Mouse (Mus musculus): ENCODE results near the gene Tmprss2.
A peak's percentile ranks its signal among the peaks of the same experiment; 100 is the strongest.

Gene Tmprss2

GRCm38 (mm10) chr16:97610939-97611338 is at the start of gene Tmprss2:
Gene Tmprss2 (minus strand): TSS chr16:97611195.
- DNase-seq (ENCODE audit: low spot score in 2 of 2): no peak

DNA sequence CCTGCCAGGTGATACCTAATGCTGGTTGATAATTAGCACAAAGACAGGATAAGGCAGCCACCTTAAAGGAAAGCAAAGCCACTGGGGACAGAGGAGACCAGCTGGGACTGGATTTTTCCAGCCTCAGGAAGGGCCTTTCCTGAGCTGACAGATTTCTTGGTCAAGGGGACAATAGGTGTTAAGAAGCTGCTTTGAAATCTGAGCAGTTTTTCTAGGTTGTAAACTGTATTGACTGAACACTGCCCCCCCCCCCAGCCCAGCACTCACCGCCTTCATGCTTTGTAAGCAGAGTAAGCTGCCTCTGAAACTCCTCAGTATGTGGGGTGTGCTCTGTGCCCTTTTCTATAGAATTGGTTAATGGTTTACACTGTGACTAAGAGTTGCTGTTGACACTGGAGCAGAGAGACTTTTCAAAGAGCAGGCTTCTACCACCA is 48.2 kb upstream of the Tmprss2 start:
- DNase-seq (ENCODE audit: low spot score in 2 of 2): no peak

- DNase-seq (ENCODE audit: low spot score in 2 of 2): no peak
Observed at GRCm38 (mm10) chr16:97658481-97658880, 47.5 kb upstream of the Tmprss2 start.

DNA sequence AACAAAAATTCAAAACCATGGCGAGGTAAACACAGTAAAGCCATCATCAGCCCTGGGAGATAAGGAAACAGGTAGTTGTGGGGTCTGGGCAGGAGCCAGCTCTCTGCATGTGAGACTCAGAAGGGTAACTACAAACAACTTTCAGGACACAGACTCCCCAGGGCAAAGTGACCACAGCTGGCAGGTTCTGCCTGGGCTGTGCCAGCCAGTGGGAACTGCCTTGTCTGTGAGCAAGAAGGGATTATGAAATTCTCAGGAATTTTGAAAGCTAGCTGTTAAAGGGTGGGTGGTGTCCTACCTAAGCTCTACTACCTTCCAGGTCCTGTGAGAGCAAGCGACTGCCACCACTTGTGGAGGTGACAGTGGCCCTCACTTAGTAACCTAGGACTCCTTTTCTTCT is 44.8 kb upstream of the Tmprss2 start:
- no peak for DNase-seq (ENCODE audit: low spot score in 2 of 2)

DNA sequence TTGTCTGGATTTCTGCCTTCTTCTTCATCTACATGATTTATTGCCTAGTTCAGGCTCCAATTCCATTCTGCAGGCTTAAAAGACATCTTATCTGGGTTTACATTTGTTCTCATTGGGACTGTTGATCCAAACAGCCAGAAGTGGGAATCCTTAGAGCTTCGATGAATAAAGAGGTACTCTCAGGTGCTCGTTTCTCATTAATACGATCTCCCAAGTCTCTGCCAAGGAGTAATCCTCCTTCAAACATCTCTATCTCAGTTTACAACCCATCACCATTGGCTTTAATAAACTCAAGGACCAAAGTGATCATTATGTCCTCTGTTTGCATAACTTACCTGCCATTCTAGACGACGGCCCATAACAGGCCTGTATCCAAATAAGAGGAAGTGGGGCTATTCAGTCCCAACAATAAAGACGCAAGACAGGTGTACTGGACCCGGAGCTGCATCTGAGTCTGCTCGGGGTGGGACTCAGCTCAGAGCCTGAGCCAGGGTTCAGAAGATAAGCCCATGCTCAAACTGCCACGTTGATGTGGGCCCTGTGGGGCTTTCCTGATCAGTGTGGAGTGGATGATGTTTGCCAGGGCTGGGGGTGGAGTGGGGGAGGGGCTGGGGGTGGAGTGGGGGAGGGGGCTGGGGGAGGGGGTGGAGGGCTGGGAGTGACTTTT is 38.7 kb upstream of the Tmprss2 start:
- DNase-seq (ENCODE audit: low spot score in 2 of 2): no peak

- DNase-seq (ENCODE audit: low spot score in 2 of 2): no peak
Observed at GRCm38 (mm10) chr16:97644681-97645080, 33.7 kb upstream of the Tmprss2 start.

DNA sequence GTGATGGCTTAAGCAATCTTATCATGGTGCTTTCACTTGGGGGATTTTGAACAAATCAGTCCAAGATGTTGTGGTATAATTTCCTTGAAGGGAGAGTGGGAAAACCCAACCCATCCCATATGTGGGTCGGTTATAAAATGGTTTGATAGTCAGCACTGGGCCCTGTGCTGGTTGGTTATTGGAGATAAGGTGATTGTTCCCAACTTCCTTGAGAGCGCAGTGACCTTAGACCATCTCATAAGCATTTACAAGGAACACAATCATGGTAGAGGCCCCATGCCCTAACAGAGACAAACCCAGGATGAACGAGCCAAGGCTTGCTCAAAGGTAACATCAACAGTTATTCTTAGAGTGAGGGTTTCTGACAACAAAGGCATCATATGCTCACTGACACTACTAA is 28.6 kb upstream of the Tmprss2 start:
- no peak for DNase-seq (ENCODE audit: low spot score in 2 of 2)

DNA sequence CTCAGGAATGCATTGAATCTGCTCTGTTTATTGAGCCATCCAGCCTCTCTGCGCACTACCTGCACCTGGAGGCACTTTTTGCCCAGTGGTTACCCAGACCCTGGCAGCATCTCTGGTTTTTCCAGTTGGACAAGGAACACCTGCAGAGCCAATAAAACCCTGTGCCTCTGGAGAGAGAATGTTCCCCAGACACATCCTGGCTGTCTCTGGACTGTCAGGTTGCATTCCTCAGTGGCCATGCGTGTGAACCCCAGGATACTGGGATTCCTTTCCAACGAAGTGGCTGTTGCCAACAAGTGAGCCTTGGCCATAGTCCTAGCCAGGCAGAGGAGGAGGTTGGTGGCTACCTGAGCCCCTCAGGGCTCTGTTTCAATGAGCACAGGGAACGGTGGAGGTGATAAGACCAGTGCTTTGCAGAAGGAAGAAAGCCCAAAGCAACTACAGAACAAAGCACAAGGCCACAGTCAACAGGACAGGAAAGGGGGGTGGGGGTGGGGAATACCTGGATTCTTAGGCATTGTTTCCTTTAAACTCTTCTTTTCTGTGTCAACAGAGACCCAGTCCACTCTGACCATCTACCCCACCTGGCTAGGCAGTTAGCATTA is 22.0 kb upstream of the Tmprss2 start:
- DNase-seq (ENCODE audit: low spot score in 2 of 2): no peak

DNA sequence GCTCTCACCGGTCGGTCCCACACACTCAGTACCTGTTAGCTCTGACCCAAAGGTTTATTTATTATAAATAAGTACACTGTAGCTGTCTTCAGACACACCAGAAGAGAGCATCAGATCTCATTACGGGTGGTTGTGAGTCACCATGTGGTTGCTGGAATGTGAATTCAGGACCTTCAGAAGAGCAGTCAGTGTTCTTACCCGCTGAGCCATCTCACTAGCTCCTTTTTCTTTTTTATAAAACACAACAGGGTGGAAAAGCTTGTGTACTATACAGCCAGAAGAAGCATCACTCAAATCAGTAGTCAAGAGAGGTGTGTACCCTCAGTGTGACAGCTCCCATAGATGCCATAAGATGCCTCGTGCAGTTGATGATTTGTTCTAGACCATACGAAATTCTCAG is 12.2 kb upstream of the Tmprss2 start:
- no peak for DNase-seq (ENCODE audit: low spot score in 2 of 2)

- no peak for DNase-seq (ENCODE audit: low spot score in 2 of 2)
Observed at GRCm38 (mm10) chr16:97622383-97622889, 11.4 kb upstream of the Tmprss2 start.

- DNase-seq (ENCODE audit: low spot score in 2 of 2): no peak
Observed at GRCm38 (mm10) chr16:97618285-97618684, 7.3 kb upstream of the Tmprss2 start.

- DNase-seq (ENCODE audit: low spot score in 2 of 2): no peak
Observed at GRCm38 (mm10) chr16:97612009-97612408, 1.0 kb upstream of the Tmprss2 start.

DNA sequence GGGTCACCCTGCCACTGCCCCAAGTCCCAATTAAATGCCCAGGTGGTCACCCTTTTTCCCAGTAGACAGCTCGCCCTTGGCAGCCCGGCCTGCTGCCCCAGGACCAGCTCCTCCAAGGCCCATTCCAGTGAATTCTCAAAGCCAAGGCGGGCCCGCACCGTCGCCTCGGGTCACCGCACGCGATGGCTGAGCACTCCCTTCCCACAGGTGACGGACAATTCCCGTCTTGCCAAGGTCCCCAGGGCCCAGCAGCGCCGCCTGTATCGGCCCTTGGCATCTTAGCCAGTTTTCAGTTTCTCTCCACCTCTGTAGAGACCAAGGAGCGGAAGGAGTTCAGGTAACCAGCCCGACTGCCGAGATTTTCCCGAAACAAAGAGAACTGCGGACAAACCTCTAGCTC is 749 bp downstream of the Tmprss2 start:
- DNase-seq (ENCODE audit: low spot score in 2 of 2): no peak

DNA sequence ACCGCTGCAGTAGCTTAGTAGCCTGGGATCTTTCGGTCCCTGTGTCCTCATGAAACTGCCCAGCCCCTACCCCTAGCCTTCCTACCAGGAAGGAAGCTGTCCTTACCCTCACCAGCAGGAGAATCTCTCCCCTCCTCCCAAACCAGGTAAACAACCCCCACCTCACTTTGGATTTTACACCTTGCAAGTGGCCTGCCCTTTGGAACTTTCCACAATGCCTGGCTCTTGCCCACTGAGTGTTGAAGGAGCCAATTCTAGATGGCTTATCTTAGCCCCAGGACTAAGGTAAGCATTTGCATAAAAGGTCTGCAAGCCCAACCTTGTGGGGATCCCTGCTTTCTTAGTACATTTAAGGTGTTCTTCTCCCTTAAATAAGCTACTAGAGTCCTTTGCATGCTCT is 1.3 kb downstream of the Tmprss2 start:
- DNase-seq (ENCODE audit: low spot score in 2 of 2): no peak

DNA sequence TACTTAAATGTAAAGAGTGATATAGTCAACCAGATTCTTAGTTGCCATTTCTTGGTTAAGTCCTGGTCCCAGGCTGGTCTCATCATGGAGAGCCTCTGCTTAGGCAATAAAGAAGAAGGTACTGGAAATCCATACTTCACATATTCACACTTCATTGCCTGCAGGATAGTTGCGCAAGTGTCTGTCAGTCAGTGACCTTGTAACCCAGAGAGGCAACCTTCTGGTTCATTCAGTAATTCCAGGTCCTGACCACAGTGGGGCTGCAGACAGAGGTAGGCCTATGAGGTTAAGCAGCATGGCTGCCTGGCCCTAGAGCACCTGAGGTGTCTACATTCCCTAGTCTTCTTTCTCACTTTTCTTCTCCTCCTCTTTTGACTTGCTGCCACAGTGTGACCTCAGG is 3.0 kb downstream of the Tmprss2 start:
- no peak for DNase-seq (ENCODE audit: low spot score in 2 of 2)

DNA sequence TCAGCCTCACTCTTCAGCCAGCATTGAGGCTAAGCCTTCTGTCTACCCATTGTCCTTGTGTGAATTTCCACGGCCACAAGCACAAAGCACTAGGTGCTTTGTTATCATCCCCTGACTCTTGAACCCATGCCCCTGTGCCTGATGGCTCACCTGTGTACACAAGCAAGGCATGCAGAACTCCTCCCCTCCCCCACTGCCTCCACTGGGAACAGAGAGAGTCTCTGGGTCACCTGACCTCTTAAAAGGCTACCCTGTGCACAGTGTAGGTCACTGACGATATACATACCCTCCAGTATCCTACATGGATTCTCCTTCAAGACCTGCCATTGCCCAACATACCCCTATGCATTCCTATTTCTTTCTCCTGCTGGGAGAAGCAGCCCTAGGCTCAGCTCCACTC is 4.2 kb downstream of the Tmprss2 start:
- no peak for DNase-seq (ENCODE audit: low spot score in 2 of 2)

DNA sequence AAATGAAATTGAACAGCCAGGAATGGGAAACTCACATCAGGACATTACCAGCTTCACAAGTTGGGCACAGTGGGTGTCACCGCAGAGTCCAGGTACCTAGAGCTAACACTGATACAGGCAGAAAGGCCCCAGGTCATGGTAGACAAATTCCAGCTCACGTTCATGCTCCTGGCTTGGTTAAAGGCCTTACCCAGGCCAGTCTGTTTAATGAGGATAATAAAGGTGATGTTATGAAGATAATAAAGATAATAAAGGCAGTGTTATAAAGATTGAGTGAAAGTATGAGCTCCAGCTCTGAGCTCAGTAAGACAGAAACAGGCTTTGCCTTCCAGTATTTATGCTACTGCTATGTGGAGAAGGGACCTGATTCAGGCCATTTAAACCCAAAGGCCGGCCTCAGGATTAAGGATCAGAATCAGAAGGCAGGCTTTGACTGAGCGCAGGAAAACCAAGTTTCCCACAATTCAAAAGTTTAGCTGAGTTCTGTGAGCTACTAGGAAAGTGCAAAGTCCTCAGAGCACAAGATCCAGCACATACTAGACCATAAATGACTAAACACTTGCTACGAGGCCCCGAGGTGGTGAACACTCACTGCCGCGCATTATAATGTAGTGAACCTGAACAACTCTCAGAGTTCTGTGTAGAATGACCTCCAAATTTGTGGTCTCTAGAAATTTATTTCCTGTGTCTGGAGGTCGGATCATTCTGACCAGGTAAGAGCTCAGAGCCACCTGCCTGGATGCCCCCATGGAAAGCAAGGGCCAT is 4.9 kb downstream of the Tmprss2 start:
- no peak for DNase-seq (ENCODE audit: low spot score in 2 of 2)

- peak; percentile 3 to 49 for DNase-seq (ENCODE audit: low spot score in 2 of 2)
Observed at GRCm38 (mm10) chr16:97602256-97602655, 8.7 kb downstream of the Tmprss2 start.

GRCm38 (mm10) chr16:97600591-97600990 is 10.4 kb downstream of the Tmprss2 start:
- no peak for DNase-seq (ENCODE audit: low spot score in 2 of 2)

- DNase-seq (ENCODE audit: low spot score in 2 of 2): no peak
Observed at GRCm38 (mm10) chr16:97598046-97598445, 12.9 kb downstream of the Tmprss2 start.

GRCm38 (mm10) chr16:97593816-97594509 is 17.0 kb downstream of the Tmprss2 start:
- DNase-seq (ENCODE audit: low spot score in 2 of 2): no peak

DNA sequence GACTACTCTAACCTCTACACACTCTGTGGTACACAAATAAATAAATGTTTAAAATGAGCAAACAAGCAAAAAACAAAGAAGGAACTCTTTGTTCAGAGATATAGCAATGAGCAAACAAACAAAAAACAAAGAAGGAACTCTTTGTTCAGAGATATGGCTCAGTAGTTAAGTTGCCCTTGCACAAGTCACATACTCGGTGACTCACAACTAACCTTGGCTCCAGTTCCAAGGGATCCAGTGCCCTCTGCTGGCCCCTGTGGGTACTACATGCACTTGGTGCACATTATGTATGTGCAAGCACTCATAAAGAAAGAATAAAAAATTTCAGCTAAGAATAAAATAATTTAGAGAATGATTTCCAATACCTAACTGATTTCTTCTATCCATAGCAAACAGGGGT is 17.9 kb downstream of the Tmprss2 start:
- peak in 1 of 2 experiments; percentile 49 for DNase-seq (ENCODE audit: low spot score in 2 of 2)

Data from left cerebral cortex, adult 9 months (tissue).